Mouse (Mus musculus): Measurements from ENCODE around the gene Atg4b.

DNA sequence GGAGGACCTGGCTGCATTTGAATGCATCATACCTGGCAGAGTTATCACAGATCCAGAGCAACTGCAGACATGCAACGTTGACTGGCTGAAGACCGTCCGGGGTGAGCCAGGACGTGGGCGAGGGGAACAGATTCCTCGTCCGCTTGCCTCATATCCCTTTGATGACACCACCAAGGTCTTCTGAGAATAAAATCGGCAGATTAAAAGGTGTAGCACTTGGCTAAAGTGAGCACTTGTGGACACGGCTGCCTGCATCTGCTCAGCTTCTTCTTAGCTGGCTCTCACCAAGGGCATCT, 75.2 kb downstream of the Atg4b start:
- no peak for TF ChIP-seq EP300 (IDR thresholded peaks at IDR 0.05; ENCODE audit: low read depth)
- TF ChIP-seq CTCF (IDR thresholded peaks at IDR 0.05; ENCODE audit: low read depth) = no peak

All from heart, postnatal 0 days (tissue).